Mouse (Mus musculus) ES-E14 (cell line): ENCODE results near the gene Katnb1. TPM values are rescaled to one million over a fixed set of nuclear protein-coding genes. Genes with fewer than 3 reads are reported as not detected.
A peak's percentile ranks its signal among the peaks of the same experiment; 100 is the strongest.

Experiments used
- DNase-seq: peaks from one replicate; pipeline ENCODE4 v3.0.0-alpha.2; 2013; ENCODE audit warnings: low read depth, low spot score
- H3K27ac ChIP-seq: 2 replicates; pipeline ENCODE4 v1.5.1; 2012; ENCODE audit warnings: low read depth, mild to moderate bottlenecking, low read length, moderate library complexity, mixed read lengths; ENCODE audit not compliant: poor library complexity, insufficient read depth, severe bottlenecking
- H3K36me3 ChIP-seq: 2 replicates; pipeline ENCODE4 v1.6.1; 2012; ENCODE audit warnings: mild to moderate bottlenecking, low read length, moderate library complexity, mixed read lengths; ENCODE audit not compliant: control insufficient read depth, poor library complexity, insufficient read depth, severe bottlenecking
- H3K4me1 ChIP-seq, 2 experiments: fragments of 150-350 bp in 1 of 2; sonication (generic) in 1 of 2; 2 replicates each; pipeline ENCODE4 v1.6.1; 2012; ENCODE audit warnings: low read length in 2 of 2, mild to moderate bottlenecking in 1 of 2, mixed read lengths in 1 of 2; ENCODE audit not compliant: control insufficient read depth in 2 of 2, insufficient read depth in 2 of 2, poor library complexity in 1 of 2
- H3K4me3 ChIP-seq, 2 experiments: fragments of 150-350 bp in 1 of 2; sonication (generic) in 1 of 2; 2 replicates each; pipeline ENCODE4 v1.5.1; 2012; ENCODE audit warnings: low read length in 2 of 2, low read depth in 1 of 2, mild to moderate bottlenecking in 1 of 2, mixed read lengths in 1 of 2; ENCODE audit not compliant: insufficient read depth in 1 of 2, poor library complexity in 1 of 2, severe bottlenecking in 1 of 2
- H3K9ac ChIP-seq: 2 replicates; pipeline ENCODE4 v1.6.1; 2012; ENCODE audit warnings: low read depth, mild to moderate bottlenecking, low read length, mixed read lengths; ENCODE audit not compliant: poor library complexity, insufficient read depth, severe bottlenecking
- H3K9me3 ChIP-seq: fragments of 150-350 bp; sonication (generic); 2 replicates; pipeline ENCODE4 v1.6.1; 2012; ENCODE audit warnings: low read depth, mild to moderate bottlenecking, low read length; ENCODE audit not compliant: control insufficient read depth, insufficient read depth
- CHD2 ChIP-seq: IDR thresholded peaks from 2 replicates; pipeline ENCODE4 v1.6.1; 2014; ENCODE audit warnings: mild to moderate bottlenecking, low read depth, low read length, inconsistent platforms
- HCFC1 ChIP-seq: IDR thresholded peaks from 2 replicates; pipeline ENCODE4 v1.6.1; 2012; ENCODE audit warnings: low read length, inconsistent platforms, borderline replicate concordance; ENCODE audit not compliant: insufficient read depth
- MAFK ChIP-seq: IDR thresholded peaks from 2 replicates; pipeline ENCODE4 v1.6.1; 2014; ENCODE audit warnings: mild to moderate bottlenecking, low read depth, low read length, inconsistent platforms; ENCODE audit not compliant: insufficient read depth
- ZC3H11A ChIP-seq: IDR thresholded peaks from 2 replicates; pipeline ENCODE4 v1.6.1; 2012; ENCODE audit warnings: low read depth, mild to moderate bottlenecking, inconsistent platforms, low read length, borderline replicate concordance
- ZNF384 ChIP-seq: IDR thresholded peaks from 2 replicates; pipeline ENCODE4 v1.6.1; 2012; ENCODE audit warnings: low read depth, low read length, inconsistent platforms
- in situ Hi-C, 2 experiments: fragments of 600-800 bp; cut with MboI; formaldehyde crosslinking; loops; one replicate each; pipeline ENCODE4 v1.15.1; 2025; ENCODE audit warnings: low sequenced_read_pairs in 2 of 2, inconsistent platforms in 1 of 2; ENCODE audit not compliant: unreplicated experiment in 2 of 2
- total RNA-seq: library from RNA; depleted of rRNA; stranded (reverse); fragments of 300-350 nt; gene quantifications from 2 replicates; pipeline ENCODE4 v1.2.3, GENCODE M21; 2012

Gene Katnb1
- total RNA-seq, 1 experiment = 23.5 TPM

- Histone ChIP-seq H3K36me3 (no peaks in the 10 kb centered on the region), H3K4me3 (peak overlapping the region; percentile 76 to 80), H3K9me3 (no peaks in the 10 kb centered on the region), H3K9ac (peak overlapping the region; percentile 22; the same call in 1 of the 2 replicates), H3K4me1 (peaks cover 20 to 47% of the 10 kb centered on the region in 2 experiments), H3K27ac (peak overlapping the region; percentile 38; the same call in 1 of the 2 replicates)
- DNase-seq = peak; percentile 42
- in situ Hi-C loops = no loop called here
- TF ChIP-seq ZNF384 (no peak), ZC3H11A (no peak), MAFK (no peak), CHD2 (no peak), HCFC1 (no peak)
Measured at GRCm38 (mm10) chr8:95142985-95143804, 62.2 kb downstream of the Katnb1 start.

- in situ Hi-C loops = no loop called here
- no peak for DNase-seq
- Histone ChIP-seq H3K9ac (no peak overlapping the region), H3K4me3 (no peak overlapping the region), H3K4me1 (peaks cover 17 to 41% of the 10 kb centered on the region in 2 experiments; a peak in 3 of 4 replicates), H3K9me3 (no peaks in the 10 kb centered on the region), H3K27ac (no peak overlapping the region), H3K36me3 (no peaks in the 10 kb centered on the region)
- TF ChIP-seq CHD2 = no peak
- no peak for TF ChIP-seq ZC3H11A
- TF ChIP-seq ZNF384 = no peak
- no peak for TF ChIP-seq HCFC1
- no peak for TF ChIP-seq MAFK
Measured at GRCm38 (mm10) chr8:95143805-95144630, 63.0 kb downstream of the Katnb1 start.

- H3K4me1 ChIP-seq = peaks cover 17 to 43% of the 10 kb centered on the region in 2 experiments; a peak in 3 of 4 replicates
- TF ChIP-seq ZC3H11A = no peak
- TF ChIP-seq CHD2 = no peak
- TF ChIP-seq ZNF384 = no peak
- H3K4me3 ChIP-seq = no peak overlapping the region
- no peak overlapping the region for H3K9ac ChIP-seq
- no peak for DNase-seq
- no peaks in the 10 kb centered on the region for H3K9me3 ChIP-seq
- in situ Hi-C loops = no loop called here
- H3K27ac ChIP-seq = no peak overlapping the region
- no peaks in the 10 kb centered on the region for H3K36me3 ChIP-seq
Measured at GRCm38 (mm10) chr8:95144631-95145015, 63.6 kb downstream of the Katnb1 start.

GRCm38 (mm10) chr8:95146044-95146745 lies 65.2 kb downstream of the Katnb1 start:
- Histone ChIP-seq H3K4me3 (no peak overlapping the region), H3K9me3 (no peaks in the 10 kb centered on the region), H3K4me1 (peaks cover 17 to 33% of the 10 kb centered on the region in 2 experiments; a peak in 3 of 4 replicates), H3K36me3 (no peaks in the 10 kb centered on the region), H3K9ac (no peak overlapping the region), H3K27ac (no peak overlapping the region)
- no peak for DNase-seq
- in situ Hi-C loops = no loop called here
- TF ChIP-seq ZC3H11A (no peak), HCFC1 (no peak), ZNF384 (no peak), MAFK (no peak), CHD2 (no peak)
